Mouse (Mus musculus) CH12.LX (cell line): ENCODE measurements around the gene Kcne3.

Experiments used
- CTCF ChIP-seq, 2 experiments: IDR thresholded peaks in 1 of 2; conservative IDR thresholded peaks in 1 of 2; 2 replicates each; pipeline ENCODE4 v1.5.1; 2011 to 2012; ENCODE audit warnings: low read depth in 2 of 2, low read length in 2 of 2, improper control_type of control experiment in 1 of 2, inconsistent platforms in 1 of 2, mild to moderate bottlenecking in 1 of 2, moderate library complexity in 1 of 2
- E2F4 ChIP-seq: IDR thresholded peaks from 2 replicates; pipeline ENCODE4 v1.6.1; 2011; ENCODE audit warnings: low read depth, low read length, improper control_type of control experiment; ENCODE audit not compliant: insufficient replicate concordance
- HCFC1 ChIP-seq: IDR thresholded peaks from 2 replicates; pipeline ENCODE4 v1.6.1; 2012; ENCODE audit warnings: low read depth, mild to moderate bottlenecking, inconsistent platforms, low read length, improper control_type of control experiment
- POLR2A ChIP-seq: IDR thresholded peaks from 2 replicates; pipeline ENCODE4 v1.6.1; 2011; ENCODE audit warnings: low read depth, mild to moderate bottlenecking, improper control_type of control experiment, low read length
- USF1 ChIP-seq: IDR thresholded peaks from 2 replicates; pipeline ENCODE4 v1.6.1; 2014; ENCODE audit warnings: low read depth, mild to moderate bottlenecking, inconsistent platforms, low read length, improper control_type of control experiment

GRCm38 (mm10) chr7:100190167-100190566, 13.9 kb downstream of the Kcne3 start:
- no peak for TF ChIP-seq POLR2A
- no peak for TF ChIP-seq HCFC1
- TF ChIP-seq CTCF (conservative IDR thresholded peaks at IDR 0.05 in 1 of 2, IDR thresholded peaks at IDR 0.05 in 1 of 2; ENCODE audit: low read depth in 2 of 2, low read length in 2 of 2): no peak
- TF ChIP-seq E2F4: no peak
- no peak for TF ChIP-seq USF1
